Mouse (Mus musculus): Measurements from ENCODE around the gene Pqlc2. TPM values are rescaled to one million over a fixed set of nuclear protein-coding genes. Genes with fewer than 3 reads are reported as not detected.

Pqlc2 gene
- polyA plus RNA-seq, 1 experiment from 2014 or later: 92.6 TPM

DNA sequence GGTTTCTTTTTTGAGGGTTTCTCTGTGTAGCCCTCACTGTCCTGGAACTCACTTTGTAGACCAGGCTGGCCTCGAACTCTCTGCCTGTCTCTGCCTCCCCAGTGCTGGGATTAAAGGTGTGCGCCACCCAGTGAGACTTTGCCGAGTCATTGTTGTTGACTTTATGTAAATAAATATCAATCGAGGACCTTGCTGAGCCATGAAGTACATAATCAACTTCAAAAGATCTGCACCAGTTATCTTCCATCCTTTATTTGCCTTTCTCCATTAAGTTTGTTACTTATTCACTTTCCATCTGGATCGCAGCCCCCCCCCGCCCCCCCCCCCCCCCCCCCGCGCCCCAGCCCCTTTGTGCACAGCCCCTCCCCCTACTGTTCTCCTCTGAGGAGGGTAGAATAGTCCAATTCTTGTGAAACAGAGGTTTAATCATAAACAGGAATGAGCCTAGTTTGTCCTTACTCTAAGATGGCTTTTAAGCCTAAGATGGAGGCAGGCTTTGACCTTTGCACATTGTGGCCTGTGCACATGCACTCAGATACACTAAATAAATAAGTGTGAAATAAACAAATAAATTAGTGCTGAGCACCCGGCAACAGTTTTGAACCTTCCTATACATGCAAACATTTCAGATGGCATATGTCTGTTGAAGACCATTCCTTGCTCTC lies 24.3 kb upstream of the Pqlc2 start:
- Histone ChIP-seq H3K9ac (ENCODE audit: low read depth, low read length) (no peak overlapping the region), H3K27me3 (replicated peaks; ENCODE audit: control insufficient read depth, insufficient read depth, low read length) (no peaks in the 10 kb centered on the region), H3K4me3 (ENCODE audit: low read depth, low read length) (no peak overlapping the region), H3K4me2 (replicated peaks; ENCODE audit: low read depth) (no peak overlapping the region), H3K27ac (ENCODE audit: low read depth, low read length) (no peak overlapping the region), H3K9me3 (ENCODE audit: control insufficient read depth) (no peaks in the 10 kb centered on the region), H3K4me1 (replicated peaks; ENCODE audit: control insufficient read depth, insufficient read depth, low read length) (0 out of 2 replicates have a peak, but pooled peaks cover 2% of the 10 kb centered on the region), H3K36me3 (ENCODE audit: control insufficient read depth, insufficient read depth) (no peaks in the 10 kb centered on the region)
- TF ChIP-seq CTCF (IDR thresholded peaks at IDR 0.05; ENCODE audit: low read depth): no peak
- WGBS: 23% methylated on average over 8 of the region's 9 CpGs
- peak; percentile 42; the same call in 1 of the 2 replicates for ATAC-seq

DNA sequence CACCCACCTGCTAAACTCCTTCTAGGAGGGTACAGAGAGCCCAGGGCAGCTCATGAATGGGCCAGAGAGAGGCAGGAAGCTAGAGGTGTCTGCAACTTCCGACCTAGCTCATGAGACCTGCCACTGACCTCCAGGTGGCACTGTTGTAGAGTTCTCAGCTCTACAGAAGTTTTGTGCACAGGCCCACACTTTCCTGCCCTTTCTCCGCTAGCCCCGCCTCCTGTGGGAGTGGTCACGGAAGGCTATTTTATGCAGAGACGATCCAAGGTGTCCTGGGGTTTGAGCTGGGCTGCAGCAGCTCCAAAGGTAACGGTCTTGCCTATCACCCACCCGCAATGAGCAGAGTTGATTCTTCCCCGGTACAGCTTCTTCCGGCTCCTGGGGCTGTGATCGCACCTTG lies 20.1 kb upstream of the Pqlc2 start:
- no peaks in the 10 kb centered on the region for H3K27me3 ChIP-seq (replicated peaks; ENCODE audit: control insufficient read depth, insufficient read depth, low read length)
- WGBS: 5% methylated on average over 10 of the region's 10 CpGs
- H3K9me3 ChIP-seq (ENCODE audit: control insufficient read depth): no peaks in the 10 kb centered on the region
- H3K36me3 ChIP-seq (ENCODE audit: control insufficient read depth, insufficient read depth): no peaks in the 10 kb centered on the region
- peak overlapping the region; percentile 67 for H3K4me2 ChIP-seq (replicated peaks; ENCODE audit: low read depth)
- 0 out of 2 replicates have a peak, but pooled peaks cover 2% of the 10 kb centered on the region for H3K4me1 ChIP-seq (replicated peaks; ENCODE audit: control insufficient read depth, insufficient read depth, low read length)
- no peak overlapping the region for H3K27ac ChIP-seq (ENCODE audit: low read depth, low read length)
- peak; percentile 87 for TF ChIP-seq CTCF (IDR thresholded peaks at IDR 0.05; ENCODE audit: low read depth)
- no peak overlapping the region for H3K9ac ChIP-seq (ENCODE audit: low read depth, low read length)
- ATAC-seq: peak; percentile 86
- H3K4me3 ChIP-seq (ENCODE audit: low read depth, low read length): peak overlapping the region; percentile 34

DNA sequence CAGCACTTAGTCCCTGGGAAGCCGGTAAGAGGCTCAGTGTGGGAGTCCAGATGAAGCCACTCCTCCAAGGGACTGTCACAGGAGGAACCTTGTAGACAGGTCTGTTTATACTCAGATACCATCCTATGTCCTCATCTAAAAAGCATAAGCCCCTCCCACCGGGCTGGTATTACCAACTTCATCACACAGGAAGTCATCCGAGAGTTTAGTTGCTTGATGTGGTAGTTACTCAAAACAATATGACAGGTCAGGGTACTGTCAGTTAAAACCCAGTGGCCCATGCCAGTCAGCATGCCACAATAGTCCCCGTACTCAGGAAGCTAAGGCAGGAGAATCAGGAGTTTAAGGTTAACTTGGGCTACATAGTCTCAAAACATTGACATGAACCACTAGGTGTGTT lies 9.2 kb upstream of the Pqlc2 start:
- Histone ChIP-seq H3K36me3 (ENCODE audit: control insufficient read depth, insufficient read depth) (peaks cover 45% of the 10 kb centered on the region), H3K27ac (ENCODE audit: low read depth, low read length) (no peak overlapping the region), H3K4me3 (ENCODE audit: low read depth, low read length) (no peak overlapping the region), H3K4me2 (replicated peaks; ENCODE audit: low read depth) (no peak overlapping the region), H3K9me3 (ENCODE audit: control insufficient read depth) (no peaks in the 10 kb centered on the region), H3K27me3 (replicated peaks; ENCODE audit: control insufficient read depth, insufficient read depth, low read length) (no peaks in the 10 kb centered on the region), H3K4me1 (replicated peaks; ENCODE audit: control insufficient read depth, insufficient read depth, low read length) (no peaks in the 10 kb centered on the region), H3K9ac (ENCODE audit: low read depth, low read length) (no peak overlapping the region)
- 94% methylated on average over 4 of the region's 4 CpGs for WGBS
- no peak for TF ChIP-seq CTCF (IDR thresholded peaks at IDR 0.05; ENCODE audit: low read depth)
- no peak for ATAC-seq

DNA sequence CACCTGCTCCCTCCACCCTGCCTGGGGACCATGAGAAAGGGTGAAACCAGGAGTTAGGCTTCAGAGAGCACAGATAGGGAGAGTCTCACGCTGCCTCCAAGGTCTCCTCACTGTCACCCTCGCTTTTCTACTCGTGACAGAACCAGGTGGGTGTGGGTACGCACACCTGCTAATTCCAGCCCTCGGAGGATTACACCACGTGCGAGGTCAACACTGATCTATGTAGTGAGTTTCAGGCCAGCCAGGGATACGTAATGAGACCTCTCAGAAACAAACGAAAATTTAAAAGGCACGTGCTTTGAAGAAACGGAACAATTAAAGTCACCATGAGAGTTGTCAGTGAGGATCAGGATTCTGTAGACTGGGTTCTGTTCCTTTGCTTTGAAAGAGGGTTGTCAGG lies 7.9 kb upstream of the Pqlc2 start:
- Histone ChIP-seq H3K36me3 (ENCODE audit: control insufficient read depth, insufficient read depth) (peaks cover 56% of the 10 kb centered on the region), H3K4me3 (ENCODE audit: low read depth, low read length) (no peak overlapping the region), H3K27me3 (replicated peaks; ENCODE audit: control insufficient read depth, insufficient read depth, low read length) (no peaks in the 10 kb centered on the region), H3K9me3 (ENCODE audit: control insufficient read depth) (no peaks in the 10 kb centered on the region), H3K4me2 (replicated peaks; ENCODE audit: low read depth) (no peak overlapping the region), H3K27ac (ENCODE audit: low read depth, low read length) (no peak overlapping the region), H3K4me1 (replicated peaks; ENCODE audit: control insufficient read depth, insufficient read depth, low read length) (no peaks in the 10 kb centered on the region), H3K9ac (ENCODE audit: low read depth, low read length) (no peak overlapping the region)
- no peak for TF ChIP-seq CTCF (IDR thresholded peaks at IDR 0.05; ENCODE audit: low read depth)
- no peak for ATAC-seq
- WGBS: 88% methylated on average over 11 of the region's 11 CpGs

DNA sequence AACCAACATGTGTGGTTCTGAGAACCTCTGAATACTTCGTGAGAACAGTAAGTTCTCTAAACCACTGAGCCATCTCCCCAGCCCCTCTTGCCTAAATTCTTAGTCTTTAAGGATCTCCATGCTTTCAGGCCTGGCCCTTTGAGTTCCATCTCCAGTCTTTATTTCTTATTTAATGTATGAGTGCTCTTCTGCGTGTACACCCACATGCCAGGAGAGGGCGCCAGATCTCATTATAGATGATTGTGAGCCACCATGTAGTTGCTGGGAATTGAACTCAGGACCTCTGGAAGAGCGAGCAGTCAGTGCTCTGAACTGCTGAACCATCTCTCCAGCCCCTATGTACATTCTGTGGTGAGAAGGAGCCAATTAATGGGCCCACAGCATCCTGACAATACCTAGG lies 2.1 kb upstream of the Pqlc2 start:
- peak overlapping the region; percentile 94 for H3K4me2 ChIP-seq (replicated peaks; ENCODE audit: low read depth)
- 59% methylated on average over 4 of the region's 4 CpGs for WGBS
- ATAC-seq: no peak

DNA sequence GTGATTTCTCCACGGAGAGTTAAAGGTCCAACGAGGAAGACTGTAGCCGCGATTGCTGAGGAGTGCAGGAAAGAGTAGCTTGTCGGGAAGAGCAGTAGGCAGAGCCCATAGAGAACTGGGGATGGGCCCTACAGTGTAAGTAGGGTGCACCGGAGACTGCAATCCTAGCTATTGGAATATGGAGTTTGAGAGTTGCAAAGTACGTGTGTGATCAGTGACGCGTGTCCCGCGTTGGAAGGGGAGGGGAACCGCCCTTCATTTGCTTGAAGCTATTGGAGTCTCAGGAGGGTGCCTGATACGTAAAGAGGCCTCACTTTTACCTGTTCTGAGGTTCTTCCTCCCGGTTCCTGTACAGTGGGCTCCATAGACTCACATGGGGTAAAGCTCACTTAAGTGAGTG lies 1.2 kb upstream of the Pqlc2 start:
- Histone ChIP-seq H3K4me1 (replicated peaks; ENCODE audit: control insufficient read depth, insufficient read depth, low read length) (no peaks in the 10 kb centered on the region), H3K27me3 (replicated peaks; ENCODE audit: control insufficient read depth, insufficient read depth, low read length) (no peaks in the 10 kb centered on the region), H3K9me3 (ENCODE audit: control insufficient read depth) (no peaks in the 10 kb centered on the region), H3K36me3 (ENCODE audit: control insufficient read depth, insufficient read depth) (peaks cover 28% of the 10 kb centered on the region), H3K4me2 (replicated peaks; ENCODE audit: low read depth) (peak overlapping the region; percentile 94), H3K4me3 (ENCODE audit: low read depth, low read length) (peak overlapping the region; percentile 85), H3K9ac (ENCODE audit: low read depth, low read length) (peak overlapping the region; percentile 88), H3K27ac (ENCODE audit: low read depth, low read length) (peak overlapping the region; percentile 91)
- ATAC-seq: peak; percentile 52; the same call in 1 of the 2 replicates
- no peak for TF ChIP-seq CTCF (IDR thresholded peaks at IDR 0.05; ENCODE audit: low read depth)
- 10% methylated on average over 14 of the region's 14 CpGs for WGBS

More for the DNA sequence above, 2.1 kb upstream of the Pqlc2 start:
- no peak overlapping the region for H3K9ac ChIP-seq (ENCODE audit: low read depth, low read length)
- no peaks in the 10 kb centered on the region for H3K4me1 ChIP-seq (replicated peaks; ENCODE audit: control insufficient read depth, insufficient read depth, low read length)
- peaks cover 37% of the 10 kb centered on the region for H3K36me3 ChIP-seq (ENCODE audit: control insufficient read depth, insufficient read depth)
- TF ChIP-seq CTCF (IDR thresholded peaks at IDR 0.05; ENCODE audit: low read depth): peak; percentile 74
- no peaks in the 10 kb centered on the region for H3K27me3 ChIP-seq (replicated peaks; ENCODE audit: control insufficient read depth, insufficient read depth, low read length)
- peak overlapping the region; percentile 85; the same call in 1 of the 2 replicates for H3K4me3 ChIP-seq (ENCODE audit: low read depth, low read length)
- H3K27ac ChIP-seq (ENCODE audit: low read depth, low read length): peak overlapping the region; percentile 91
- H3K9me3 ChIP-seq (ENCODE audit: control insufficient read depth): no peaks in the 10 kb centered on the region

Measured in intestine, postnatal 0 days (tissue).